Mouse (Mus musculus) liver, embryonic 11.5 days (tissue): ENCODE results near the gene Nceh1. TPM values are rescaled to one million over a fixed set of nuclear protein-coding genes. Genes with fewer than 3 reads are reported as not detected.

Source experiments
- ATAC-seq: fragments of 200-750 bp; cut with Nextera tagmentation; replicated peaks from 2 replicates; pipeline ENCODE4 v1.8.0; 2017; ENCODE audit warnings: moderate number of reproducible peaks, mild to moderate bottlenecking, moderate TSS enrichment, moderate library complexity; ENCODE audit not compliant: low FRiP score
- DNase-seq: peaks from one replicate; pipeline ENCODE4 v3.0.0-alpha.2; 2017; ENCODE audit warnings: low spot score
- H3K27ac ChIP-seq: fragments of 300-500 bp; sonication (generic); 2 replicates; pipeline ENCODE4 v1.5.1; 2014; ENCODE audit warnings: mild to moderate bottlenecking, low read depth, low read length, control low read depth
- H3K27me3 ChIP-seq: fragments of 300-500 bp; sonication (generic); replicated peaks from 2 replicates; pipeline ENCODE4 v1.6.1; 2014; ENCODE audit warnings: low read length, mixed read lengths; ENCODE audit not compliant: control insufficient read depth, insufficient read depth
- H3K36me3 ChIP-seq: fragments of 300-500 bp; sonication (generic); 2 replicates; pipeline ENCODE4 v1.6.1; 2014; ENCODE audit warnings: mild to moderate bottlenecking, low read length, moderate library complexity, mixed read lengths; ENCODE audit not compliant: control insufficient read depth, insufficient read depth
- H3K4me1 ChIP-seq: fragments of 300-500 bp; sonication (generic); replicated peaks from 2 replicates; pipeline ENCODE4 v1.6.1; 2014; ENCODE audit warnings: low read length, mixed read lengths; ENCODE audit not compliant: control insufficient read depth, insufficient read depth
- H3K4me2 ChIP-seq: fragments of 300-500 bp; sonication (generic); 2 replicates; pipeline ENCODE4 v1.6.1; 2014; ENCODE audit warnings: mild to moderate bottlenecking, control low read depth, moderate library complexity
- H3K4me3 ChIP-seq: fragments of 300-500 bp; sonication (generic); 2 replicates; pipeline ENCODE4 v1.5.1; 2014; ENCODE audit warnings: low read depth, low read length, control low read depth
- H3K9ac ChIP-seq: fragments of 300-500 bp; sonication (generic); 2 replicates; pipeline ENCODE4 v1.6.1; 2014; ENCODE audit warnings: low read depth, low read length, control low read depth
- H3K9me3 ChIP-seq: fragments of 300-500 bp; sonication (generic); 2 replicates; pipeline ENCODE4 v1.6.1; 2016; ENCODE audit warnings: low read length, inconsistent platforms, mixed read lengths; ENCODE audit not compliant: control insufficient read depth
- WGBS: fragments of 180-500 bp; shearing (Covaris S2); extraction: QIAGEN DNeasy Blood & Tissue Kit; methylation state at CpG from one replicate; pipeline ENCODE4 v1.1.7; 2014; 5-methylcytosine and 5-hydroxymethylcytosine counted together
- polyA plus RNA-seq: library from polyadenylated mRNA; unstranded; fragments of >200 nt; fragmentation: Nextera tagmentation; extraction: Ambion mirVana; gene quantifications from 2 replicates; pipeline ENCODE4 v1.2.1, GENCODE M21; 2014

Nceh1 gene
- polyA plus RNA-seq, 1 experiment from 2014 or later = 4.2 TPM

DNA sequence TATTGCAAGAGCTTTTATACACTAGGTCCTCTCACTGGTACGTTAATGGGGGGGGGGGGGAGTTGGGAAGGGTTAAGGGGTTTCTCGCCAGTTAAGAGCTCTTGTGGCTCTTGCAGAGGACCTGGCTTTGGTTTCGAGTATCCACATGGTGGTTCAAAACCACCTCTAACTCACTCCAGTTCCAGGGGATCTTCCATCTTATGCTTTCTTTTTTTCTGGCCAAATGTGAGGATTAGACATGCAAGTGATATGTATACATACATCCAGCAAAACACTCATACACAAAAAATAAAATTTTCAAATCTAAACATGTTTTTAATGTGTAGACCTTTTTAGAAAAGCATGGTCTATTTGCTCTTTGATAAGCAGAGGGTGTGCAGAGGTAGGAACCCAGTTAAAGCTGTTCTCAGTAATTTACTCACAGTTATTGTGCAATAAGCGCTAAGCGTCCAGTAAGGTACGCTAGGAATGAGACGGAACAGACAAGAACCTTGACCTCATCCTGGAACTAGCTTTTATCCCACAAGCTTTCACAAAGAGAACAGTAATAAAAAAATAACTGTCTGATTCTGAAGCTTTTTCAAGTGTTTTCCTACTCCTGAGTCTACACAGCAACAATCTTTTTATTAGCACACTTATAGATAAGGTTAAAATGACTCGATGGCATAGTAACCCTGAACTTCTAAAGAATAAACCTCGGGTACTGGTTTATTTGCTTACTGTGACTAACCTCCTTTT lies 26.7 kb upstream of the Nceh1 start:
- Histone ChIP-seq H3K4me3 (no peak overlapping the region), H3K36me3 (no peaks in the 10 kb centered on the region), H3K4me1 (peaks cover 19% of the 10 kb centered on the region), H3K27me3 (no peaks in the 10 kb centered on the region), H3K27ac (no peak overlapping the region), H3K9ac (no peak overlapping the region), H3K4me2 (no peak overlapping the region), H3K9me3 (no peaks in the 10 kb centered on the region)
- DNase-seq = no peak
- no peak for ATAC-seq
- 64% methylated on average over 9 of the region's 9 CpGs for WGBS

GRCm38 (mm10) chr3:27156594-27156949 lies 26.2 kb upstream of the Nceh1 start:
- 56% methylated on average over 3 of the region's 3 CpGs for WGBS
- Histone ChIP-seq H3K36me3 (no peaks in the 10 kb centered on the region), H3K4me2 (no peak overlapping the region), H3K9ac (no peak overlapping the region), H3K4me3 (no peak overlapping the region), H3K27ac (no peak overlapping the region), H3K4me1 (peaks cover 18% of the 10 kb centered on the region), H3K27me3 (no peaks in the 10 kb centered on the region), H3K9me3 (no peaks in the 10 kb centered on the region)
- no peak for DNase-seq
- ATAC-seq = no peak

GRCm38 (mm10) chr3:27158910-27159309 lies 23.9 kb upstream of the Nceh1 start:
- DNase-seq (no peak), ATAC-seq (no peak)
- H3K4me3 ChIP-seq = no peak overlapping the region
- H3K4me1 ChIP-seq = peaks cover 7% of the 10 kb centered on the region; the same call in 1 of the 2 replicates
- no peaks in the 10 kb centered on the region for H3K9me3 ChIP-seq
- H3K4me2 ChIP-seq = no peak overlapping the region
- H3K36me3 ChIP-seq = no peaks in the 10 kb centered on the region
- H3K27me3 ChIP-seq = no peaks in the 10 kb centered on the region; the same call in 1 of the 2 replicates
- no peak overlapping the region for H3K9ac ChIP-seq
- WGBS = 69% methylated on average over 4 of the region's 4 CpGs
- no peak overlapping the region for H3K27ac ChIP-seq

- Histone ChIP-seq H3K9me3 (no peaks in the 10 kb centered on the region), H3K27me3 (no peaks in the 10 kb centered on the region; the same call in 1 of the 2 replicates), H3K36me3 (no peaks in the 10 kb centered on the region), H3K4me1 (no peaks in the 10 kb centered on the region), H3K9ac (no peak overlapping the region), H3K4me2 (no peak overlapping the region), H3K4me3 (no peak overlapping the region), H3K27ac (no peak overlapping the region)
- no peak for DNase-seq
- 84% methylated on average over 6 of the region's 6 CpGs for WGBS
- no peak for ATAC-seq
These were observed 20.9 kb upstream of the Nceh1 start for GRCm38 (mm10) chr3:27161645-27162409.

- 61% methylated on average over 2 of the region's 2 CpGs for WGBS
These were observed 20.4 kb upstream of the Nceh1 start for GRCm38 (mm10) chr3:27162410-27162804.

GRCm38 (mm10) chr3:27165481-27166065 lies 17.2 kb upstream of the Nceh1 start:
- no peaks in the 10 kb centered on the region for H3K9me3 ChIP-seq
- WGBS = 67% methylated on average over 3 of the region's 3 CpGs
- H3K9ac ChIP-seq = no peak overlapping the region
- no peak for ATAC-seq
- H3K27ac ChIP-seq = no peak overlapping the region
- no peaks in the 10 kb centered on the region; the same call in 1 of the 2 replicates for H3K27me3 ChIP-seq
- no peaks in the 10 kb centered on the region for H3K4me1 ChIP-seq
- H3K36me3 ChIP-seq = no peaks in the 10 kb centered on the region
- no peak overlapping the region for H3K4me3 ChIP-seq
- no peak for DNase-seq
- H3K4me2 ChIP-seq = no peak overlapping the region

More at GRCm38 (mm10) chr3:27162410-27162804, 20.4 kb upstream of the Nceh1 start:
- no peaks in the 10 kb centered on the region for H3K36me3 ChIP-seq
- no peak overlapping the region for H3K4me2 ChIP-seq
- H3K27me3 ChIP-seq = no peaks in the 10 kb centered on the region; the same call in 1 of the 2 replicates
- no peaks in the 10 kb centered on the region for H3K4me1 ChIP-seq
- H3K4me3 ChIP-seq = no peak overlapping the region
- H3K27ac ChIP-seq = no peak overlapping the region
- no peaks in the 10 kb centered on the region for H3K9me3 ChIP-seq
- no peak overlapping the region for H3K9ac ChIP-seq
- ATAC-seq (no peak), DNase-seq (no peak)

DNA sequence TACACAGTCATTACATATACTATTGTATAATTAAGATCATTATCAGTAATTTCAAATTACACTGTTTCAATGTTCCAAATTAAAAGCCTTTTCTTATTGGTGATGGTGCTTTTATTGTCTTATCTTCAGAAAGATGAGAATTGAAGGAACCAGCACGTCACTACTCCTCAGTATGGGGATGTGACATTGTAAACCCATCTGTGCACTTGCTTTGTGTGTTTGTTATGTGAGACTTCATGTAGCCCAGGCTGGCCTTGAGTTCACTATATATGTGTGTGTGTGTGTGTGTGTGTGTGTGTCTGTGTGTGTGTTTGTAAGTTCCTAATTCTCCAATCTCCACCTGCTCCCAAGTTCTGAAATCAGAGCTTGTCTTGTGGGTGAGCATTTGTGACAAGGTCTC lies 12.5 kb upstream of the Nceh1 start:
- WGBS = 80% methylated on average over 1 of the region's 1 CpGs

DNA sequence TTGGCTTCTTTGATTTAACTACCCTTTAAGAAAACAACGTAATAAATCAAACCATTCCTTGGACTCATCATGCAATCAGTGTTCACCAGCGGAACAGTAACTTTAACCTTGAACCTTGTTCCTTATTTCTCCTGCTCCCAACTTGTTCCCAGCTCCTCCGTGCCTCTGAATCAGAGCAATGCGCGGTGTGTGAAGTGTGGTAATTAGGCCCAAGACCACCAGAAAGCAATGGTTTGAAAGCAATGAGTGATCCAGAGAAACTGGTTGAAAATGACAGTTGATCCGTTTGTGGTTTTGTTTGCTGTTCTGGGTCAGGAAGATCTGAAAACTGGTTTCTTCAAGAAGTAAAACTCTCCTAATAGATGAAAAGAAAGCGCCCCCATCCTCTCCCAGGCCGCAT lies 3.1 kb upstream of the Nceh1 start:
- WGBS = 76% methylated on average over 8 of the region's 8 CpGs
- no peaks in the 10 kb centered on the region for H3K36me3 ChIP-seq
- H3K9me3 ChIP-seq = no peaks in the 10 kb centered on the region
- DNase-seq (no peak), ATAC-seq (no peak)
- peaks cover 4% of the 10 kb centered on the region for H3K4me1 ChIP-seq
- no peak overlapping the region for H3K9ac ChIP-seq
- H3K27ac ChIP-seq = no peak overlapping the region
- no peak overlapping the region for H3K4me3 ChIP-seq
- H3K27me3 ChIP-seq = no peaks in the 10 kb centered on the region
- no peak overlapping the region for H3K4me2 ChIP-seq

More for the DNA sequence above, 12.5 kb upstream of the Nceh1 start:
- no peak overlapping the region for H3K27ac ChIP-seq
- DNase-seq (no peak), ATAC-seq (no peak)
- H3K27me3 ChIP-seq = no peaks in the 10 kb centered on the region
- no peak overlapping the region for H3K4me3 ChIP-seq
- no peaks in the 10 kb centered on the region for H3K4me1 ChIP-seq
- no peak overlapping the region for H3K9ac ChIP-seq
- H3K36me3 ChIP-seq = no peaks in the 10 kb centered on the region
- no peak overlapping the region for H3K4me2 ChIP-seq
- H3K9me3 ChIP-seq = no peaks in the 10 kb centered on the region
